Mouse (Mus musculus) brain, embryonic 14.5 days (tissue): ENCODE measurements around the gene Ptpn23.
"Not testable (repeated sequence)": the region's sequence is repeated elsewhere in the genome, so short reads cannot be mapped to it uniquely, and the experiment has no call there.

ENCODE experiments used
- CTCF ChIP-seq: fragments of 200-500 bp; IDR thresholded peaks from 2 replicates; pipeline ENCODE4 v1.5.1; 2012; ENCODE audit warnings: inconsistent platforms, mild to moderate bottlenecking, moderate library complexity, borderline replicate concordance; ENCODE audit not compliant: insufficient read depth, insufficient read length; ENCODE audit errors: extremely low read depth
- POLR2A ChIP-seq: fragments of 200-500 bp; IDR thresholded peaks from 2 replicates; pipeline ENCODE4 v1.6.1; 2012; ENCODE audit warnings: mild to moderate bottlenecking, inconsistent platforms, borderline replicate concordance; ENCODE audit not compliant: poor library complexity, insufficient read depth, insufficient read length, severe bottlenecking; ENCODE audit errors: extremely low read depth

DNA sequence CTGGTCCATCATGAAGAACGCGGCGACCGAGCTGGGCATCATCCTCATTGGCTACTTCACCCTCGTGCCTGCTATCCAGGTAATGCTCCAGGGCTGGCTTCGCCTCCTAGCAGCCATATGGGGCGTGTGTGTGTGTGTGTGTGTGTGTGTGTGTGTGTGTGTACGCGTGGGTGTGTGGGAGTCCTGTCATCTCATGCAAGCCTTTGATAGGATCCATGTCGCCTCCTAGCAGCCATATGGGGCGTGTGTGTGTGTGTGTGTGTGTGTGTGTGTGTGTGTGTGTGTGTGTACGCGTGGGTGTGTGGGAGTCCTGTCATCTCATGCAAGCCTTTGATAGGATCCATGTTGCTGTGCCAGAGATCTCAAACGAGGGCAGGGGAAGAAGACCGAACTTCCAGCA is 30.4 kb downstream of the Ptpn23 start:
- TF ChIP-seq CTCF, POLR2A: not testable (repeated sequence)
